Mouse (Mus musculus) bone marrow macrophage, adult 2 months (primary cell): Measurements from ENCODE around the gene Ksr2. TPM values are rescaled to one million over a fixed set of nuclear protein-coding genes. Genes with fewer than 3 reads are reported as not detected.

Experiments used
- H3K27ac ChIP-seq: 2 replicates; pipeline ENCODE4 v1.5.1; 2012; ENCODE audit warnings: low read depth, low read length; ENCODE audit not compliant: insufficient read depth
- H3K4me1 ChIP-seq: 2 replicates; pipeline ENCODE4 v1.6.1; 2012; ENCODE audit warnings: low read length; ENCODE audit not compliant: control insufficient read depth, insufficient read depth
- H3K4me3 ChIP-seq: 2 replicates; pipeline ENCODE4 v1.5.1; 2012; ENCODE audit warnings: mild to moderate bottlenecking, low read length, moderate library complexity; ENCODE audit not compliant: insufficient read depth
- CTCF ChIP-seq: IDR thresholded peaks from 2 replicates; pipeline ENCODE4 v1.5.1; 2012; ENCODE audit warnings: low read depth, mild to moderate bottlenecking, low read length, moderate library complexity
- POLR2A ChIP-seq: IDR thresholded peaks from 2 replicates; pipeline ENCODE4 v1.6.1; 2012; ENCODE audit warnings: mild to moderate bottlenecking, low read depth, low read length, borderline replicate concordance
- polyA plus RNA-seq: library from polyadenylated mRNA; stranded (reverse); fragments of >200 nt; gene quantifications from 2 replicates; pipeline ENCODE4 v1.2.4, GENCODE M21; 2012; ENCODE audit not compliant: missing spikeins, insufficient read depth, insufficient read length

Gene Ksr2
- polyA plus RNA-seq, 1 experiment = 0.28 TPM

- no peak overlapping the region for H3K4me3 ChIP-seq
- TF ChIP-seq CTCF (peak; percentile 91), POLR2A (no peak)
- H3K27ac ChIP-seq = no peak overlapping the region
- H3K4me1 ChIP-seq = 0 out of 2 replicates have a peak, but pooled peaks cover 4% of the 10 kb centered on the region
Observed at GRCm38 (mm10) chr5:117516597-117516996, 102.8 kb downstream of the Ksr2 start.

- Histone ChIP-seq H3K27ac (no peak overlapping the region), H3K4me3 (no peak overlapping the region), H3K4me1 (0 out of 2 replicates have a peak, but pooled peaks cover 4% of the 10 kb centered on the region)
- TF ChIP-seq POLR2A (no peak), CTCF (0 out of 2 replicates have a peak, but pooled peaks have one; percentile 30)
Observed at GRCm38 (mm10) chr5:117519858-117520495, 106.2 kb downstream of the Ksr2 start.

GRCm38 (mm10) chr5:117521156-117521555 lies 107.4 kb downstream of the Ksr2 start:
- TF ChIP-seq POLR2A (no peak), CTCF (no peak)
- H3K4me3 ChIP-seq = no peak overlapping the region
- 0 out of 2 replicates have a peak, but pooled peaks cover 4% of the 10 kb centered on the region for H3K4me1 ChIP-seq
- no peak overlapping the region for H3K27ac ChIP-seq

GRCm38 (mm10) chr5:117521701-117522100 lies 107.9 kb downstream of the Ksr2 start:
- H3K27ac ChIP-seq = no peak overlapping the region
- no peak for TF ChIP-seq POLR2A
- TF ChIP-seq CTCF = no peak
- H3K4me3 ChIP-seq = no peak overlapping the region
- 0 out of 2 replicates have a peak, but pooled peaks cover 4% of the 10 kb centered on the region for H3K4me1 ChIP-seq

- Histone ChIP-seq H3K4me3 (no peak overlapping the region), H3K4me1 (0 out of 2 replicates have a peak, but pooled peaks cover 4% of the 10 kb centered on the region), H3K27ac (no peak overlapping the region)
- TF ChIP-seq CTCF (no peak), POLR2A (no peak)
Observed at GRCm38 (mm10) chr5:117522471-117522870, 108.7 kb downstream of the Ksr2 start.

GRCm38 (mm10) chr5:117523010-117523409 lies 109.2 kb downstream of the Ksr2 start:
- Histone ChIP-seq H3K4me3 (no peak overlapping the region), H3K27ac (no peak overlapping the region), H3K4me1 (0 out of 2 replicates have a peak, but pooled peaks cover 4% of the 10 kb centered on the region)
- TF ChIP-seq CTCF = no peak
- no peak for TF ChIP-seq POLR2A

GRCm38 (mm10) chr5:117530991-117531390 lies 117.2 kb downstream of the Ksr2 start:
- Histone ChIP-seq H3K4me1 (no peaks in the 10 kb centered on the region), H3K27ac (no peak overlapping the region), H3K4me3 (no peak overlapping the region)
- no peak for TF ChIP-seq CTCF

- H3K4me1 ChIP-seq = no peaks in the 10 kb centered on the region
- no peak overlapping the region for H3K4me3 ChIP-seq
- no peak overlapping the region for H3K27ac ChIP-seq
- TF ChIP-seq CTCF (no peak), POLR2A (no peak)
Observed at GRCm38 (mm10) chr5:117539221-117539620, 125.4 kb downstream of the Ksr2 start.

GRCm38 (mm10) chr5:117541654-117542053 lies 127.9 kb downstream of the Ksr2 start:
- H3K4me1 ChIP-seq = no peaks in the 10 kb centered on the region
- H3K4me3 ChIP-seq = no peak overlapping the region
- no peak overlapping the region for H3K27ac ChIP-seq
- no peak for TF ChIP-seq CTCF

- TF ChIP-seq POLR2A = no peak
- TF ChIP-seq CTCF = no peak
- H3K4me1 ChIP-seq = no peaks in the 10 kb centered on the region
- H3K27ac ChIP-seq = no peak overlapping the region
- H3K4me3 ChIP-seq = no peak overlapping the region
Observed at GRCm38 (mm10) chr5:117546694-117547268, 133.0 kb downstream of the Ksr2 start.

- TF ChIP-seq CTCF (no peak), POLR2A (no peak)
- no peak overlapping the region for H3K27ac ChIP-seq
- no peaks in the 10 kb centered on the region for H3K4me1 ChIP-seq
- no peak overlapping the region for H3K4me3 ChIP-seq
Observed at GRCm38 (mm10) chr5:117550992-117551391, 137.2 kb downstream of the Ksr2 start.
